Mouse (Mus musculus): ENCODE measurements around the gene Ccdc71. TPM values are rescaled to one million over a fixed set of nuclear protein-coding genes. Genes with fewer than 3 reads are reported as not detected.
A peak's percentile ranks its signal among the peaks of the same experiment; 100 is the strongest.

The Ccdc71 gene
- polyA plus RNA-seq, 1 experiment from 2014 or later, result 29.4 TPM

GRCm38 (mm10) chr9:108451170-108451493, 9.2 kb upstream of the Ccdc71 start:
- no peak for TF ChIP-seq CTCF (IDR thresholded peaks at IDR 0.05; ENCODE audit: low read depth)
- no peak for ATAC-seq
- peak overlapping the region; percentile 92 for H3K4me2 ChIP-seq (replicated peaks; ENCODE audit: low read depth)
- H3K27me3 ChIP-seq (replicated peaks; ENCODE audit: control insufficient read depth, insufficient read depth, low read length), result no peaks in the 10 kb centered on the region
- no peak overlapping the region for H3K9ac ChIP-seq (ENCODE audit: low read depth, low read length)
- H3K36me3 ChIP-seq (ENCODE audit: control insufficient read depth, insufficient read depth), result no peaks in the 10 kb centered on the region; the same call in 1 of the 2 replicates
- no peak overlapping the region for H3K27ac ChIP-seq (ENCODE audit: low read depth, low read length)
- H3K9me3 ChIP-seq (ENCODE audit: control insufficient read depth), result no peaks in the 10 kb centered on the region
- no peak overlapping the region for H3K4me3 ChIP-seq (ENCODE audit: low read depth, low read length)
- WGBS, result 64% methylated on average over 6 of the region's 6 CpGs
- H3K4me1 ChIP-seq (replicated peaks; ENCODE audit: control insufficient read depth, insufficient read depth, low read length), result peaks cover 16% of the 10 kb centered on the region; the same call in 1 of the 2 replicates

GRCm38 (mm10) chr9:108451519-108452160, 8.7 kb upstream of the Ccdc71 start:
- H3K9me3 ChIP-seq (ENCODE audit: control insufficient read depth), result no peaks in the 10 kb centered on the region
- WGBS, result 57% methylated on average over 6 of the region's 6 CpGs
- H3K9ac ChIP-seq (ENCODE audit: low read depth, low read length), result peak overlapping the region; percentile 51; the same call in 1 of the 2 replicates
- TF ChIP-seq CTCF (IDR thresholded peaks at IDR 0.05; ENCODE audit: low read depth), result no peak
- H3K36me3 ChIP-seq (ENCODE audit: control insufficient read depth, insufficient read depth), result no peaks in the 10 kb centered on the region; the same call in 1 of the 2 replicates
- H3K4me2 ChIP-seq (replicated peaks; ENCODE audit: low read depth), result peak overlapping the region; percentile 92
- no peaks in the 10 kb centered on the region for H3K27me3 ChIP-seq (replicated peaks; ENCODE audit: control insufficient read depth, insufficient read depth, low read length)
- H3K27ac ChIP-seq (ENCODE audit: low read depth, low read length), result no peak overlapping the region
- peaks cover 16% of the 10 kb centered on the region; the same call in 1 of the 2 replicates for H3K4me1 ChIP-seq (replicated peaks; ENCODE audit: control insufficient read depth, insufficient read depth, low read length)
- ATAC-seq, result no peak
- H3K4me3 ChIP-seq (ENCODE audit: low read depth, low read length), result peak overlapping the region; percentile 58

GRCm38 (mm10) chr9:108452291-108452906, 7.9 kb upstream of the Ccdc71 start:
- Histone ChIP-seq H3K4me1 (replicated peaks; ENCODE audit: control insufficient read depth, insufficient read depth, low read length) (peaks cover 16% of the 10 kb centered on the region; the same call in 1 of the 2 replicates), H3K36me3 (ENCODE audit: control insufficient read depth, insufficient read depth) (no peaks in the 10 kb centered on the region; the same call in 1 of the 2 replicates), H3K4me3 (ENCODE audit: low read depth, low read length) (peak overlapping the region; percentile 58), H3K4me2 (replicated peaks; ENCODE audit: low read depth) (peak overlapping the region; percentile 92), H3K9ac (ENCODE audit: low read depth, low read length) (peak overlapping the region; percentile 51), H3K27ac (ENCODE audit: low read depth, low read length) (peak overlapping the region; percentile 60), H3K9me3 (ENCODE audit: control insufficient read depth) (no peaks in the 10 kb centered on the region), H3K27me3 (replicated peaks; ENCODE audit: control insufficient read depth, insufficient read depth, low read length) (no peaks in the 10 kb centered on the region)
- ATAC-seq, result peak; percentile 77
- WGBS, result 1% methylated on average over 40 of the region's 40 CpGs
- TF ChIP-seq CTCF (IDR thresholded peaks at IDR 0.05; ENCODE audit: low read depth), result peak; percentile 90

- Histone ChIP-seq H3K9me3 (ENCODE audit: control insufficient read depth) (no peaks in the 10 kb centered on the region), H3K9ac (ENCODE audit: low read depth, low read length) (peak overlapping the region; percentile 51; the same call in 1 of the 2 replicates), H3K27ac (ENCODE audit: low read depth, low read length) (peak overlapping the region; percentile 60; the same call in 1 of the 2 replicates), H3K4me3 (ENCODE audit: low read depth, low read length) (peak overlapping the region; percentile 58; the same call in 1 of the 2 replicates), H3K4me1 (replicated peaks; ENCODE audit: control insufficient read depth, insufficient read depth, low read length) (peaks cover 16% of the 10 kb centered on the region; the same call in 1 of the 2 replicates), H3K4me2 (replicated peaks; ENCODE audit: low read depth) (peak overlapping the region; percentile 92), H3K36me3 (ENCODE audit: control insufficient read depth, insufficient read depth) (no peaks in the 10 kb centered on the region; the same call in 1 of the 2 replicates), H3K27me3 (replicated peaks; ENCODE audit: control insufficient read depth, insufficient read depth, low read length) (no peaks in the 10 kb centered on the region)
- no peak for TF ChIP-seq CTCF (IDR thresholded peaks at IDR 0.05; ENCODE audit: low read depth)
- no peak; the same call in 1 of the 2 replicates for ATAC-seq
- WGBS, result 40% methylated on average over 6 of the region's 6 CpGs
Observed at GRCm38 (mm10) chr9:108452911-108453310, 7.4 kb upstream of the Ccdc71 start.

- TF ChIP-seq CTCF (IDR thresholded peaks at IDR 0.05; ENCODE audit: low read depth), result no peak
- Histone ChIP-seq H3K9me3 (ENCODE audit: control insufficient read depth) (no peaks in the 10 kb centered on the region), H3K27ac (ENCODE audit: low read depth, low read length) (0 out of 2 replicates have a peak overlapping the region, but pooled peaks have one; percentile 2), H3K4me3 (ENCODE audit: low read depth, low read length) (no peak overlapping the region), H3K4me1 (replicated peaks; ENCODE audit: control insufficient read depth, insufficient read depth, low read length) (peaks cover 16% of the 10 kb centered on the region; the same call in 1 of the 2 replicates), H3K9ac (ENCODE audit: low read depth, low read length) (no peak overlapping the region), H3K4me2 (replicated peaks; ENCODE audit: low read depth) (no peak overlapping the region), H3K27me3 (replicated peaks; ENCODE audit: control insufficient read depth, insufficient read depth, low read length) (no peaks in the 10 kb centered on the region), H3K36me3 (ENCODE audit: control insufficient read depth, insufficient read depth) (no peaks in the 10 kb centered on the region)
- WGBS, result 72% methylated on average over 4 of the region's 4 CpGs
- no peak for ATAC-seq
Observed at GRCm38 (mm10) chr9:108453458-108453857, 6.9 kb upstream of the Ccdc71 start.

GRCm38 (mm10) chr9:108454429-108454828, 5.9 kb upstream of the Ccdc71 start:
- TF ChIP-seq CTCF (IDR thresholded peaks at IDR 0.05; ENCODE audit: low read depth), result no peak
- H3K4me3 ChIP-seq (ENCODE audit: low read depth, low read length), result no peak overlapping the region
- no peaks in the 10 kb centered on the region for H3K36me3 ChIP-seq (ENCODE audit: control insufficient read depth, insufficient read depth)
- 89% methylated on average over 6 of the region's 6 CpGs for WGBS
- H3K9me3 ChIP-seq (ENCODE audit: control insufficient read depth), result no peaks in the 10 kb centered on the region
- H3K4me2 ChIP-seq (replicated peaks; ENCODE audit: low read depth), result no peak overlapping the region
- ATAC-seq, result no peak
- no peak overlapping the region for H3K9ac ChIP-seq (ENCODE audit: low read depth, low read length)
- peaks cover 16% of the 10 kb centered on the region; the same call in 1 of the 2 replicates for H3K4me1 ChIP-seq (replicated peaks; ENCODE audit: control insufficient read depth, insufficient read depth, low read length)
- H3K27ac ChIP-seq (ENCODE audit: low read depth, low read length), result no peak overlapping the region
- no peaks in the 10 kb centered on the region for H3K27me3 ChIP-seq (replicated peaks; ENCODE audit: control insufficient read depth, insufficient read depth, low read length)

Data from intestine, postnatal 0 days (tissue).